Mouse (Mus musculus): ENCODE results near the gene Stk32b. TPM values are rescaled to one million over a fixed set of nuclear protein-coding genes. Genes with fewer than 3 reads are reported as not detected.

Stk32b gene
- polyA plus RNA-seq, 1 experiment from 2014 or later, result 0.48 TPM

DNA sequence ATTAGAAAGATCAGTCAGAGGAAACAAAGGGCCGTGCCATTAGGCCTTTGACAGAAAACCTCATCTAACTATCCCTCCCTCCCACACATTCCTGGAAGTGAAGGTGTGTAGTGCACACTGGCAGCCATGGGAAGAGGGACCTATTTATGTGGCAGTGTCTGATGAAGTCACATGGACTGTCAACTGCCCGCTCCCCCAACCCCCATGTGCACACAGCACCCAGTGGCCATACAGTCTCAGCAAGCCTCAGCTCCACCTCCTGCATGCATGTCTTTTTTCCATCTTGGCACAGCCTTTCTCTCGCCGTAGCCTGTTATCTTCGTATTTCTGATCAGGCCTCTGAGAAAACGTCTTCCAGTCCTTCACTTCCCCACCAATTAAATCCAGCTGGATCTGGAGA, 130.9 kb downstream of the Stk32b start:
- ATAC-seq (ENCODE audit: insufficient read depth, low FRiP score), result no peak
- H3K4me1 ChIP-seq (ENCODE audit: control insufficient read depth, insufficient read depth, low read length), result no peaks in the 10 kb centered on the region
- 73% methylated on average over 6 of the region's 6 CpGs for WGBS
- no peaks in the 10 kb centered on the region for H3K27me3 ChIP-seq (ENCODE audit: control insufficient read depth, insufficient read depth, low read length)
- no peaks in the 10 kb centered on the region for H3K36me3 ChIP-seq (ENCODE audit: control insufficient read depth, insufficient read depth, low read length)
- no peak overlapping the region for H3K4me3 ChIP-seq (replicated peaks; ENCODE audit: low read length)
- no peaks in the 10 kb centered on the region for H3K9me3 ChIP-seq (replicated peaks; ENCODE audit: control insufficient read depth, low read length)
- H3K27ac ChIP-seq (ENCODE audit: low read length), result no peak overlapping the region
- no peak overlapping the region for H3K9ac ChIP-seq (ENCODE audit: low read length)
- H3K4me2 ChIP-seq (ENCODE audit: low read depth, low read length), result no peak overlapping the region

DNA sequence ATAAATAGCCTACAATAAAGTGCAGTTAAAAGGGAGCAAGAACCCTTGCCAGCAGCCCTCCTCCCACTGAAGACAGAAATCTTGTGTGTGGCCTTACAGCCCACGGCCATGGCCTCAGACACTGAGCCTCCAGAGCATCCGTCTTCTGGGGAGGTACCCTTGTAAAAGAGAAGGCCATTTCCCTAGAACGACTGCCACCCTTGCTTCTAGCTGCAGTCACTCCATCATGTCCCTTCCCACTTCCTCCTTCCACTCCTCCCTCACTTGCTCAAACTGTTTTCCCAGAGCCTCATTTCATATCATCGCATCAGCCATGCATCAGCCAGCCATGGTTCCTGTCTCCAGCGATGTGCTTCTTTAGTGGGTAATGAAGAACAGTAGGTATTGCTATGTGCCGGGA, 141.5 kb downstream of the Stk32b start:
- H3K27ac ChIP-seq (ENCODE audit: low read length), result no peak overlapping the region
- no peaks in the 10 kb centered on the region for H3K9me3 ChIP-seq (replicated peaks; ENCODE audit: control insufficient read depth, low read length)
- ATAC-seq (ENCODE audit: insufficient read depth, low FRiP score), result no peak
- no peaks in the 10 kb centered on the region for H3K27me3 ChIP-seq (ENCODE audit: control insufficient read depth, insufficient read depth, low read length)
- H3K4me3 ChIP-seq (replicated peaks; ENCODE audit: low read length), result no peak overlapping the region
- no peak overlapping the region for H3K9ac ChIP-seq (ENCODE audit: low read length)
- H3K4me1 ChIP-seq (ENCODE audit: control insufficient read depth, insufficient read depth, low read length), result no peaks in the 10 kb centered on the region
- 65% methylated on average over 6 of the region's 6 CpGs for WGBS
- no peak overlapping the region for H3K4me2 ChIP-seq (ENCODE audit: low read depth, low read length)
- H3K36me3 ChIP-seq (ENCODE audit: control insufficient read depth, insufficient read depth, low read length), result no peaks in the 10 kb centered on the region

DNA sequence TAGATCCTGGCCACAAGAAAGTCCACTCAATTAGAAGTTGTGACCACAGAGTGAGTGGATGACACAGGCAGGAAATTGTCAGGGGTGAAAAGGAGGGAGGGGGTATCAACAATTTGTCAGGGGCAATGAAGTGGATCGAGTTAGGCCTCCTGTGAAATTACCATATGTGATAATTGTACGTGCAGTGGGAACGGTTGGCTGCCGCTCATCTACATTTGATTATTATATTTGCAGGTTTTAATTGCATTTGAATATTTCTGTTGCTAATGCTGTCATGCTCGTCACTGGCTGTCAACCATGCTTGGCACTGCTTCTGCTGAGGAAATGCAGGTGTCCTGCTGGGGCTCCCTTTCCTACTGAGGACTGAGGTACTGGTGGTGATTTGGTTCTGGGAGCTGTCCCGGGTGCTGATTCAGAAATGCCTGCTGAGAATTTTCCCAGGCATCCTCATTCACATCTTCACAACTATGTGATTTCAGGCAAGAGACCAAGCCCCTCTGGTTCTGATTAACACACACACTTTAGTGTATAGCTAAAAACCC, 159.6 kb downstream of the Stk32b start:
- H3K4me2 ChIP-seq (ENCODE audit: low read depth, low read length), result no peak overlapping the region
- H3K9me3 ChIP-seq (replicated peaks; ENCODE audit: control insufficient read depth, low read length), result no peaks in the 10 kb centered on the region
- no peaks in the 10 kb centered on the region for H3K36me3 ChIP-seq (ENCODE audit: control insufficient read depth, insufficient read depth, low read length)
- no peaks in the 10 kb centered on the region for H3K27me3 ChIP-seq (ENCODE audit: control insufficient read depth, insufficient read depth, low read length)
- H3K27ac ChIP-seq (ENCODE audit: low read length), result no peak overlapping the region
- no peak overlapping the region for H3K9ac ChIP-seq (ENCODE audit: low read length)
- ATAC-seq (ENCODE audit: insufficient read depth, low FRiP score), result no peak
- no peak overlapping the region for H3K4me3 ChIP-seq (replicated peaks; ENCODE audit: low read length)
- no peaks in the 10 kb centered on the region for H3K4me1 ChIP-seq (ENCODE audit: control insufficient read depth, insufficient read depth, low read length)
- WGBS, result 66% methylated on average over 6 of the region's 6 CpGs

DNA sequence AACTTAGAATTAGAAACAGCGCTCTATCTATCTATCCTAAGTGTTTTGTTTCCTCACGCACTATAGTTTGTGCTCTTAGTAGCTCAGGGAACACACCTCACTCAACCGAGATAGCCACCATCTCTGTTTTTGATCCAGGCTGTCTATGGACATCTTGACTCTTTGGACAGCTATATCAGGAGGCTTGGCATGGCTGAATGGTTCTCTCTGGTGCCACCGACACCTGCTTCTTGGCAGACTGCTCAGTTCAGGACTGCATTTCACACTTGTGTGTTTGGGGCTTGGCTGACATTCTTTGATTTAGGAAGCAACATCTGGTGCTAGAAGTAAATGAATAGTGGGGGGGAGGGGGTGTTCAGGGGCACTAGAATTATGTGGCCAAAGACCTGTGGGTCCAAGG, 162.7 kb downstream of the Stk32b start:
- Histone ChIP-seq H3K9ac (ENCODE audit: low read length) (no peak overlapping the region), H3K27me3 (ENCODE audit: control insufficient read depth, insufficient read depth, low read length) (no peaks in the 10 kb centered on the region), H3K27ac (ENCODE audit: low read length) (no peak overlapping the region), H3K4me1 (ENCODE audit: control insufficient read depth, insufficient read depth, low read length) (no peaks in the 10 kb centered on the region), H3K9me3 (replicated peaks; ENCODE audit: control insufficient read depth, low read length) (no peaks in the 10 kb centered on the region), H3K4me3 (replicated peaks; ENCODE audit: low read length) (no peak overlapping the region), H3K4me2 (ENCODE audit: low read depth, low read length) (no peak overlapping the region), H3K36me3 (ENCODE audit: control insufficient read depth, insufficient read depth, low read length) (no peaks in the 10 kb centered on the region)
- 90% methylated on average over 4 of the region's 4 CpGs for WGBS
- ATAC-seq (ENCODE audit: insufficient read depth, low FRiP score), result no peak

DNA sequence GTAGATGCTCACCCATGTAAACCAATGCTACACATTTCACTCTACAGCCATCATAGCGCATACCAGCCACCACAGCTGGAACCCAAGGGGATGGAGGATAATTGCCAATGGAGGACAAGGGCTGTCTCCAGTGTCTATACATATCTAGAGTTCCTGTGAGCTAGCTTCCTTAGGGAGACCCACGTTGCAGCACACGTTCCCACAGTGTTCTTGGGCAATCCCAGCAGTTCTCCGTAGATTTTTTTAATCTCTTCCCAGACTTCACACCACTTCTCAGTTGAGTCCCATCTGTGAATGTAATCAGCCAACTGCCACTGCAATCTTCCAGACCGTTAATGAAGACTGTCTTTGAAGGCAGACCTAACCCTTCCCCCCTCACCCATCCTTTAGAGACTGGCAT, 165.3 kb downstream of the Stk32b start:
- no peaks in the 10 kb centered on the region for H3K4me1 ChIP-seq (ENCODE audit: control insufficient read depth, insufficient read depth, low read length)
- 74% methylated on average over 5 of the region's 5 CpGs for WGBS
- H3K36me3 ChIP-seq (ENCODE audit: control insufficient read depth, insufficient read depth, low read length), result no peaks in the 10 kb centered on the region
- no peaks in the 10 kb centered on the region for H3K27me3 ChIP-seq (ENCODE audit: control insufficient read depth, insufficient read depth, low read length)
- H3K27ac ChIP-seq (ENCODE audit: low read length), result no peak overlapping the region
- H3K9ac ChIP-seq (ENCODE audit: low read length), result no peak overlapping the region
- no peak overlapping the region for H3K4me3 ChIP-seq (replicated peaks; ENCODE audit: low read length)
- no peak overlapping the region for H3K4me2 ChIP-seq (ENCODE audit: low read depth, low read length)
- no peak for ATAC-seq (ENCODE audit: insufficient read depth, low FRiP score)
- no peaks in the 10 kb centered on the region for H3K9me3 ChIP-seq (replicated peaks; ENCODE audit: control insufficient read depth, low read length)

DNA sequence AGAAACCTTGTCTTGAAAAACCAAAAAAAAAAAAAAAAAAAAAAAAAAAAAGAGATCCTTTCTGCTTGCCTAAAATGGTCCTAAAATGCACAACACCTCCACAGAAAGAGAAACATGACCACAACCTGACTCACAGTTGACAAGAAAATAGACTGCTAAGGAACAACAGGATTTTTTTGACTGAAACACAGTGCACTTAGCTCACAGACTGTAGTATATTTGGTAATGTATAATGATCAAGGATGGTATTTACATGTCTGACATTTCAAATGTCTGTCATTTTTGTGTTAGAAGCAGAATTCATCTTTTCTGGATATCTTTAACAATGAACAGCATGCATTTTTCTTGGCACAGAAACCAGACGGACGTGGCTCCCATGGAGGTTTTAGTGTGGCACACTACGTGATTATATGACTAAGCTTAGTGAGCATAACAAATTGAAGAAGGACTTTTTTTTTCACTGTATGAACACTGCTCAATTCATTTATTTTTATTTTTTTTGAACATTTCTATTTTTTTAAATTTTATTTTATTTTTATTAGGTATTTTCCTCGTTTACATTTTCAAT, 181.2 kb downstream of the Stk32b start:
- Histone ChIP-seq H3K36me3 (ENCODE audit: control insufficient read depth, insufficient read depth, low read length) (no peaks in the 10 kb centered on the region), H3K4me1 (ENCODE audit: control insufficient read depth, insufficient read depth, low read length) (no peaks in the 10 kb centered on the region), H3K4me2 (ENCODE audit: low read depth, low read length) (no peak overlapping the region), H3K9ac (ENCODE audit: low read length) (no peak overlapping the region), H3K9me3 (replicated peaks; ENCODE audit: control insufficient read depth, low read length) (no peaks in the 10 kb centered on the region), H3K4me3 (replicated peaks; ENCODE audit: low read length) (no peak overlapping the region), H3K27me3 (ENCODE audit: control insufficient read depth, insufficient read depth, low read length) (no peaks in the 10 kb centered on the region), H3K27ac (ENCODE audit: low read length) (no peak overlapping the region)
- no peak for ATAC-seq (ENCODE audit: insufficient read depth, low FRiP score)
- 85% methylated on average over 4 of the region's 4 CpGs for WGBS

DNA sequence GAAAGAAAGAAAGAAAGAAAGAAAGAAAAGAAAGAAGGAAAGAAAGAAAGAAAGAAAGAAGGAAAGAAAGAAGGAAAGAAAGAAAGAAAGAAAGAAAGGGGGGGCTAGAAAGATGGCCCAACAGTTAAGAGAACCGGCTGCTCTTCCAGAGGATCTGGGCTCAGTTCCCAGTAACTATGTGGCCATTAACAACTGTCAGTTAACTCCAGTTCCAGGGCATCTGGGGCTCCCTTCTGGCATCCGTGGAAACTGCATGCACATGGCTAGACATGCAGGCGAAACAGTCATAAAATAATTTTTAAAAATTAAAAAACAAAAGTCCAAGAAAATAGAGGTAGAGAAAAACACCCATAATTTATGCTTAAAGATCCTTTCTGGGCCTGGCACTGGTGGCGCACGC, 181.7 kb downstream of the Stk32b start:
- H3K4me2 ChIP-seq (ENCODE audit: low read depth, low read length), result no peak overlapping the region
- no peaks in the 10 kb centered on the region for H3K9me3 ChIP-seq (replicated peaks; ENCODE audit: control insufficient read depth, low read length)
- no peak overlapping the region for H3K9ac ChIP-seq (ENCODE audit: low read length)
- no peaks in the 10 kb centered on the region for H3K4me1 ChIP-seq (ENCODE audit: control insufficient read depth, insufficient read depth, low read length)
- WGBS, result 72% methylated on average over 5 of the region's 5 CpGs
- no peaks in the 10 kb centered on the region for H3K36me3 ChIP-seq (ENCODE audit: control insufficient read depth, insufficient read depth, low read length)
- H3K27ac ChIP-seq (ENCODE audit: low read length), result no peak overlapping the region
- no peak overlapping the region for H3K4me3 ChIP-seq (replicated peaks; ENCODE audit: low read length)
- H3K27me3 ChIP-seq (ENCODE audit: control insufficient read depth, insufficient read depth, low read length), result no peaks in the 10 kb centered on the region
- ATAC-seq (ENCODE audit: insufficient read depth, low FRiP score), result no peak

DNA sequence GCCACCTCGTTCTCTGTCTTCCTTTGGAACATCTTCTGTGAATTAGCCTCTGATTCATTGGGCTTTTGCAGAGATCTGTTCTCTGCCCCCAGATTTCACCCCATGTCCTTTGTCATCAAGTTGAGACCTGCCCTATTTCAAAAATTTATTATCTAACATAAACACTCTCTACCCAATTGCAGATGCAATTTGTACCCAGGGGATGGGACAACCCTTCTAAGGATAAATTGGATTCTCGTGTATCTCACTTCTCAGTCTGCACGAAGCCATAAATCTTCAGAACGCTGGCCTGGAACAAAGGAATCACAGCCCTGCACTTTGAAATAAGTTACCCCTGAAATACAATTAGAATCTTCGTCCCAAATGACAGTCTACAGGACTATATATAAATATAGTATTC, 191.6 kb downstream of the Stk32b start:
- H3K27ac ChIP-seq (ENCODE audit: low read length), result no peak overlapping the region
- H3K9me3 ChIP-seq (replicated peaks; ENCODE audit: control insufficient read depth, low read length), result no peaks in the 10 kb centered on the region
- no peak overlapping the region for H3K4me3 ChIP-seq (replicated peaks; ENCODE audit: low read length)
- no peak for ATAC-seq (ENCODE audit: insufficient read depth, low FRiP score)
- 66% methylated on average over 5 of the region's 5 CpGs for WGBS
- H3K4me1 ChIP-seq (ENCODE audit: control insufficient read depth, insufficient read depth, low read length), result no peaks in the 10 kb centered on the region
- no peak overlapping the region for H3K4me2 ChIP-seq (ENCODE audit: low read depth, low read length)
- H3K9ac ChIP-seq (ENCODE audit: low read length), result no peak overlapping the region
- H3K36me3 ChIP-seq (ENCODE audit: control insufficient read depth, insufficient read depth, low read length), result no peaks in the 10 kb centered on the region
- no peaks in the 10 kb centered on the region for H3K27me3 ChIP-seq (ENCODE audit: control insufficient read depth, insufficient read depth, low read length)

DNA sequence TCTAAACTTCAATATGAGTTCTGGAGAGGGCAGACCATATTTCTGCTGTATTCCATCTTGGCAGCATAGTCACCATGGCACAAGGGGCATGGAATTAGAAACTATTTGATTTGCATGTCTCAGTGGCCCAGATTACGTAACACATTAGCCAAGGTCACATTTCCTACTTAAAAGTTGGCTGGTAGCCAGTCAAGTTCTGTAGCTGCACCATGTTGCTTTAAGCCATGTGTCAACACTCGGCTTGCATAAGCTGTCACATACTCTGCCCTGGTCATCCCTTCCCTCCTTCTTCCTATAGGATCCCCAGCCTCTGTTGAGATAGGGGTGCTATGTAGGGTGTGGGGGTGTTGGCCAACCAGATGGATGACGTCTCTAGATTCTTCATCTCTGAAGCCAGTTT, 196.5 kb downstream of the Stk32b start:
- H3K4me3 ChIP-seq (replicated peaks; ENCODE audit: low read length), result no peak overlapping the region
- WGBS, result 67% methylated on average over 3 of the region's 3 CpGs
- no peaks in the 10 kb centered on the region for H3K4me1 ChIP-seq (ENCODE audit: control insufficient read depth, insufficient read depth, low read length)
- H3K9me3 ChIP-seq (replicated peaks; ENCODE audit: control insufficient read depth, low read length), result no peaks in the 10 kb centered on the region
- no peak overlapping the region for H3K27ac ChIP-seq (ENCODE audit: low read length)
- H3K36me3 ChIP-seq (ENCODE audit: control insufficient read depth, insufficient read depth, low read length), result no peaks in the 10 kb centered on the region
- H3K9ac ChIP-seq (ENCODE audit: low read length), result no peak overlapping the region
- no peak; the same call in 1 of the 2 replicates for ATAC-seq (ENCODE audit: insufficient read depth, low FRiP score)
- no peaks in the 10 kb centered on the region for H3K27me3 ChIP-seq (ENCODE audit: control insufficient read depth, insufficient read depth, low read length)
- no peak overlapping the region for H3K4me2 ChIP-seq (ENCODE audit: low read depth, low read length)

Data from stomach, embryonic 16.5 days (tissue).